Mouse (Mus musculus): ENCODE results near the gene Tle3. TPM values are rescaled to one million over a fixed set of nuclear protein-coding genes. Genes with fewer than 3 reads are reported as not detected.

Tle3 gene
- polyA plus RNA-seq, 1 experiment from 2014 or later = 16.8 TPM

DNA sequence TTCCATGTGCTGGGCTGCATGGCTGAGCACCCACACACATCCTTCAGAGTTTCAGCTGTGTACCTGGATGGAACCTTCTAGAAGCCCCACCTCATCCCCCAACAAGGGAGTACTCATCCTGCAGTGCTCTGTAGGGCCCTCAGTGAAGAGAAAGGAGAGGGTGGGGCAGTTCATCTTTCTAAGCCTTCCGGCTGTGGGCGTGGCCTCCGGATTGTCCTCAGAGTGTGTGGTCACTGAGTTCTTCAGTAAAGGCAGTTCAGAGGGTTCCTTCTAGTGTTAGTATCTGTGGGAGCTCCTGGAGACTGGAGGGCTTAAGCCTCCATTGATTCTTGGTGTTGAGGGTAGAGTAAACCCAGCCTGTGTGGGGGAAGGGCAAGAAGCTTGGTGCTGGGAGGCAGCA is 22.9 kb downstream of the Tle3 start:
- Histone ChIP-seq H3K9me3 (ENCODE audit: control insufficient read depth, low read length) (no peaks in the 10 kb centered on the region), H3K4me1 (replicated peaks; ENCODE audit: control insufficient read depth, insufficient read depth) (no peaks in the 10 kb centered on the region), H3K9ac (ENCODE audit: low read length) (no peak overlapping the region), H3K4me2 (replicated peaks; ENCODE audit: low read depth) (no peak overlapping the region), H3K27me3 (ENCODE audit: control insufficient read depth, insufficient read depth, low read length) (no peaks in the 10 kb centered on the region), H3K27ac (replicated peaks) (no peak overlapping the region), H3K4me3 (ENCODE audit: low read depth, low read length) (no peak overlapping the region), H3K36me3 (ENCODE audit: control insufficient read depth, insufficient read depth, low read length) (peaks cover 35% of the 10 kb centered on the region)
- DNase-seq (ENCODE audit: low spot score) = no peak
- no peak for ATAC-seq (ENCODE audit: low FRiP score, low TSS enrichment)
- TF ChIP-seq EP300 (optimal IDR thresholded peaks at IDR 0.05) (no peak), CTCF (IDR thresholded peaks at IDR 0.05; ENCODE audit: low read depth) (no peak)
- WGBS = 74% methylated on average over 3 of the region's 3 CpGs

GRCm38 (mm10) chr9:61396474-61396873 is 24.3 kb downstream of the Tle3 start:
- H3K36me3 ChIP-seq (ENCODE audit: control insufficient read depth, insufficient read depth, low read length) = peaks cover 35% of the 10 kb centered on the region
- no peak for DNase-seq (ENCODE audit: low spot score)

GRCm38 (mm10) chr9:61397130-61397529 is 25.0 kb downstream of the Tle3 start:
- ATAC-seq (ENCODE audit: low FRiP score, low TSS enrichment) (no peak), DNase-seq (ENCODE audit: low spot score) (no peak)
- no peak overlapping the region for H3K4me3 ChIP-seq (ENCODE audit: low read depth, low read length)
- no peak overlapping the region for H3K4me2 ChIP-seq (replicated peaks; ENCODE audit: low read depth)
- H3K9me3 ChIP-seq (ENCODE audit: control insufficient read depth, low read length) = no peaks in the 10 kb centered on the region
- 44% methylated on average over 4 of the region's 4 CpGs for WGBS
- TF ChIP-seq CTCF (IDR thresholded peaks at IDR 0.05; ENCODE audit: low read depth) (no peak), EP300 (optimal IDR thresholded peaks at IDR 0.05) (no peak)
- H3K4me1 ChIP-seq (replicated peaks; ENCODE audit: control insufficient read depth, insufficient read depth) = no peaks in the 10 kb centered on the region
- H3K27ac ChIP-seq (replicated peaks) = no peak overlapping the region
- H3K9ac ChIP-seq (ENCODE audit: low read length) = no peak overlapping the region
- H3K36me3 ChIP-seq (ENCODE audit: control insufficient read depth, insufficient read depth, low read length) = peaks cover 40% of the 10 kb centered on the region
- no peaks in the 10 kb centered on the region for H3K27me3 ChIP-seq (ENCODE audit: control insufficient read depth, insufficient read depth, low read length)

More at GRCm38 (mm10) chr9:61396474-61396873, 24.3 kb downstream of the Tle3 start:
- Histone ChIP-seq H3K4me3 (ENCODE audit: low read depth, low read length) (no peak overlapping the region), H3K27me3 (ENCODE audit: control insufficient read depth, insufficient read depth, low read length) (no peaks in the 10 kb centered on the region), H3K9ac (ENCODE audit: low read length) (no peak overlapping the region), H3K9me3 (ENCODE audit: control insufficient read depth, low read length) (no peaks in the 10 kb centered on the region), H3K4me2 (replicated peaks; ENCODE audit: low read depth) (no peak overlapping the region), H3K27ac (replicated peaks) (no peak overlapping the region), H3K4me1 (replicated peaks; ENCODE audit: control insufficient read depth, insufficient read depth) (no peaks in the 10 kb centered on the region)
- TF ChIP-seq CTCF (IDR thresholded peaks at IDR 0.05; ENCODE audit: low read depth) (no peak), EP300 (optimal IDR thresholded peaks at IDR 0.05) (no peak)
- whole genome bisulfite sequencing = 70% methylated on average over 13 of the region's 13 CpGs
- ATAC-seq (ENCODE audit: low FRiP score, low TSS enrichment) = no peak

- Histone ChIP-seq H3K27me3 (ENCODE audit: control insufficient read depth, insufficient read depth, low read length) (no peaks in the 10 kb centered on the region), H3K4me3 (ENCODE audit: low read depth, low read length) (no peak overlapping the region), H3K36me3 (ENCODE audit: control insufficient read depth, insufficient read depth, low read length) (peaks cover 43% of the 10 kb centered on the region), H3K4me1 (replicated peaks; ENCODE audit: control insufficient read depth, insufficient read depth) (no peaks in the 10 kb centered on the region), H3K9ac (ENCODE audit: low read length) (no peak overlapping the region), H3K9me3 (ENCODE audit: control insufficient read depth, low read length) (no peaks in the 10 kb centered on the region), H3K4me2 (replicated peaks; ENCODE audit: low read depth) (no peak overlapping the region), H3K27ac (replicated peaks) (no peak overlapping the region)
- DNase-seq (ENCODE audit: low spot score) (no peak), ATAC-seq (ENCODE audit: low FRiP score, low TSS enrichment) (no peak)
- TF ChIP-seq CTCF (IDR thresholded peaks at IDR 0.05; ENCODE audit: low read depth) (no peak), EP300 (optimal IDR thresholded peaks at IDR 0.05) (no peak)
- WGBS = 83% methylated on average over 9 of the region's 9 CpGs
These were observed 26.0 kb downstream of the Tle3 start for GRCm38 (mm10) chr9:61398160-61398559.

DNA sequence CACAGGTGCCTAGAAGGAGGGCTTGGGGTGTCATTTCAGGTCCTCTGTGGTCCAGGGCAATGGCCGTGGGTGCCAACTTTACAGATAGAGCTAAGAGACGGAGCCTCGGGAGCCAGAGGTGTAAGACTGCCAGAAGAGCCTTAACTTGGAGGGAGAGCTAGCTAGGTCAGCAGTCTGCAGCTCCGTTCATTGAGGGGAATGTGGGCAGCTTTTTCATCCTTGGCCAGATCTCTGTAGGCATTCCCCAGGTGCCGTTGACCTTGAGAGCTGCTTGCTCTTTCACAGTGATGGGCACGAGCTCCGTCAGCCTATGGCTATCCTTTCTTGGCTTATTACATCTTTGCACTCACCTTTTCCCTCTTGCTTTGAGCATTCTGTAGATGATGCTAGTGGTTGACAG is 28.0 kb downstream of the Tle3 start:
- 88% methylated on average over 7 of the region's 7 CpGs for WGBS
- no peak for ATAC-seq (ENCODE audit: low FRiP score, low TSS enrichment)
- H3K36me3 ChIP-seq (ENCODE audit: control insufficient read depth, insufficient read depth, low read length) = peaks cover 32% of the 10 kb centered on the region

DNA sequence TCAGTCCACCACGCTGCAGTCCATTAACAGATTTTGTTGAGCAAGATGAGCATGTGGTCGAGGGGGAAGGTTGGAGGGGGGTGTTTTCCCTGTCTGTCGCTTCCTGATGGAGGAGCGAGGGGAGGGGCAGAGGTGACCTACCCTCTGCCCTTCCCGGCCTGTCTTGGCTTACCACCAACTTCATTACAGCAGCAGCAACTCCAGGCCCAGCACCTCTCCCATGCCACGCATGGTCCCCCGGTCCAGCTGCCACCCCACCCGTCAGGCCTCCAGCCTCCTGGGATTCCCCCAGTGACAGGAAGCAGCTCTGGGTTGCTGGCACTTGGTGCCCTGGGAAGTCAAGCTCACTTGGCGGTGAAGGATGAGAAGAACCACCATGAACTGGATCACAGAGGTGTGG is 29.5 kb downstream of the Tle3 start:
- Histone ChIP-seq H3K9me3 (ENCODE audit: control insufficient read depth, low read length) (no peaks in the 10 kb centered on the region), H3K9ac (ENCODE audit: low read length) (no peak overlapping the region), H3K36me3 (ENCODE audit: control insufficient read depth, insufficient read depth, low read length) (peaks cover 35% of the 10 kb centered on the region), H3K4me3 (ENCODE audit: low read depth, low read length) (no peak overlapping the region), H3K4me1 (replicated peaks; ENCODE audit: control insufficient read depth, insufficient read depth) (peaks cover 7% of the 10 kb centered on the region), H3K4me2 (replicated peaks; ENCODE audit: low read depth) (no peak overlapping the region), H3K27me3 (ENCODE audit: control insufficient read depth, insufficient read depth, low read length) (no peaks in the 10 kb centered on the region), H3K27ac (replicated peaks) (no peak overlapping the region)
- ATAC-seq (ENCODE audit: low FRiP score, low TSS enrichment) (no peak), DNase-seq (ENCODE audit: low spot score) (no peak)
- TF ChIP-seq EP300 (optimal IDR thresholded peaks at IDR 0.05) (no peak), CTCF (IDR thresholded peaks at IDR 0.05; ENCODE audit: low read depth) (no peak)
- WGBS = 57% methylated on average over 9 of the region's 9 CpGs

More for the DNA sequence above, 28.0 kb downstream of the Tle3 start:
- no peaks in the 10 kb centered on the region for H3K27me3 ChIP-seq (ENCODE audit: control insufficient read depth, insufficient read depth, low read length)
- no peak overlapping the region for H3K27ac ChIP-seq (replicated peaks)
- no peak overlapping the region for H3K9ac ChIP-seq (ENCODE audit: low read length)
- H3K4me2 ChIP-seq (replicated peaks; ENCODE audit: low read depth) = no peak overlapping the region
- H3K4me1 ChIP-seq (replicated peaks; ENCODE audit: control insufficient read depth, insufficient read depth) = peaks cover 7% of the 10 kb centered on the region
- no peak overlapping the region for H3K4me3 ChIP-seq (ENCODE audit: low read depth, low read length)
- DNase-seq (ENCODE audit: low spot score) = no peak
- H3K9me3 ChIP-seq (ENCODE audit: control insufficient read depth, low read length) = no peaks in the 10 kb centered on the region
- no peak for TF ChIP-seq CTCF (IDR thresholded peaks at IDR 0.05; ENCODE audit: low read depth)
- TF ChIP-seq EP300 (optimal IDR thresholded peaks at IDR 0.05) = no peak
